Mouse (Mus musculus): ENCODE measurements around the gene Magee2.
A peak's percentile ranks its signal among the peaks of the same experiment; 100 is the strongest.
"Not testable (repeated sequence)": the region's sequence is repeated elsewhere in the genome, so short reads cannot be mapped to it uniquely, and the experiment has no call there.

The Magee2 gene

DNA sequence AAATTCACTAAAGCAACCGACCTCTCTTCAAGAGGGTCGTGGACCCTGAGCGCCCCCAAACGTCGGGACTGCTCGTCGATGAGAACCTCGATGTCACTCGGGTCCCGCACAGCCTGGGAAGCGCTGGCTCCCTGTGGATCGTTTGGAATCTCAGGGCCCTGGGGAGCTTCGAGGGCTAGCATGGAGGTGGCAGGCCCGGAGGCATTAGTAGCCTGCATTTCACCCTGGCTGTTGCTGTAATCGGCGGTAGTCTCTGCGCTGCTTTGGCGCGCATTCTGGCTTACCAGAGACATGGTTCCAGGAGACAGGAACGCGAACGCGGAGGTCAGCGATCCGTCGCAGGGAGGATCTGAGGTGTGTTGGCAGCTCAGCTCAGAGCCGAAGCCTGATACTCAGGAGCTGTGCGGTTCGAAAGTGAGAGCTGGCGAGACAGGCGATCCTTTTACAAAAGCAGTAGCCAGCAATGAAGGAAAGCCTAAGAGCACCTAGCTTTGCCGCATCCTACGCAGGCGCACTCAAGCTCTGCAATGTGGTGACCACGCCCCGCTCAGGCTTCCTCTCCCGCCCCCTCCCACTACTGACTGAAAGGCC is at the start of gene Magee2:
TSS of gene Magee2 (minus strand) at position 517 of the 591 bp plus-strand sequence.
- peak; percentile 25 for DNase-seq

GRCm38 (mm10) chrX:104853610-104854009 is 3.5 kb downstream of the Magee2 start:
- DNase-seq = no peak

DNA sequence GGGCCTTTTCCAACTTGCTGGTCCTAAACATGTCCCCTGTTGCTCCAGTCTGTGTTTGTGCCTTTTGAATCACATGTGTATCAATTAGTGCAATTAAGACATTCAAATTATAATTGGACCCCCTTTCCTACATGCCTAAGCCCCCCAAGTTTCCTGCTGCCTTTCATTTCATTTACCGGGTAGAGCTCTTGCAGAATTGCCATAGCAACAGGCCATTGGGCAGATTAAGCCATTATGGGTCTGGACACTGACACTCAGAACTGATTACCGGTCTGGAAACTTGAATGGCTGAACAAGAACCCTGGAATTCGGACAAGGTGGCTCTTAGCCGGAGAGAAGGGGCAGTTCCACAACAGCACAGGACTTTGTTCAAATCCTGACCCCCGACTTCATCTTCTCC is 39.5 kb downstream of the Magee2 start:
- not testable (repeated sequence) for DNase-seq

DNA sequence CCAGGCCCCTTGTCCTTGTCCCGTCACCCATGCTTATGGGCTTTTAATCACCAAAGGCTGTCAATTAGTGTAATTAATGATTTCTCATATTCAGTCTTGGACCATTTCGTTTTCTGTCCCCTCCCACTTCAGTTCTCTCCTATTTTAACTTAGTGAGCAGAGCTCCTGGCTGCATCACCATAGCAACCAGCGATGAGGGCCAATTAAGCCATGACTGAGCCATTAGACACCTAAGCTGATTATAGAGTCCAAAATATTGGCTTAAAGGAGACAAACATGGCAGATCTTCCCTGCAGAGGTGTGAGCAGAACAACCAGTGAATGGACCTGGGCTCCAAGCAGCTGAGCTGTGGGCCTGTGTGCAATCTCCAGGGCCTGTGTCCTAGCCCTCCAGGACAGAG is 40.1 kb downstream of the Magee2 start:
- not testable (repeated sequence) for DNase-seq

DNA sequence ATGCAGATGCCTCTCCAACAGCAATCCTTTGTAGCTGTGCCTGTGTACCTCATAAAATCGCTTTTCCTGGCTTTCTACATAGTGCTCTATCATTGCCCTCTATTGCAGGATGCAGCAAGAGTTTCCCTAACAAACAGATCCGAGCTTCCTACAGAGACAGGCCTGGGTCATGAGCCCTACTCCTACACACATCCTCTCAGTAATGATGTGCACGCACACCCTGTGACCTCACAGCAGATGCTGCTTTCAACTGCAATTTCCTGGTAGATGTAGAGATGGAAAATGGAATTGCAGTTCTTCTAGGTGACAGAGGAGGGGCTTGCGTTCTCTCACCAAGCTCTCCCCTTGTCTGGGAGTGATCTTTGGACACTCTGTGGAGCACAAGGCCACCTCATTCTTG is 43.4 kb downstream of the Magee2 start:
- DNase-seq = not testable (repeated sequence)

All from lung, postnatal 10 days (tissue).